Mouse (Mus musculus) stomach, postnatal 0 days (tissue): Measurements from ENCODE around the gene Trpm3.

Source experiments
- CTCF ChIP-seq: IDR thresholded peaks from 2 replicates; pipeline ENCODE4 v1.5.1; 2016; ENCODE audit warnings: antibody characterized with exemption, low read depth, mild to moderate bottlenecking, moderate library complexity
- EP300 ChIP-seq: optimal IDR thresholded peaks from 2 replicates; pipeline ENCODE3; 2016; ENCODE audit warnings: antibody characterized with exemption

DNA sequence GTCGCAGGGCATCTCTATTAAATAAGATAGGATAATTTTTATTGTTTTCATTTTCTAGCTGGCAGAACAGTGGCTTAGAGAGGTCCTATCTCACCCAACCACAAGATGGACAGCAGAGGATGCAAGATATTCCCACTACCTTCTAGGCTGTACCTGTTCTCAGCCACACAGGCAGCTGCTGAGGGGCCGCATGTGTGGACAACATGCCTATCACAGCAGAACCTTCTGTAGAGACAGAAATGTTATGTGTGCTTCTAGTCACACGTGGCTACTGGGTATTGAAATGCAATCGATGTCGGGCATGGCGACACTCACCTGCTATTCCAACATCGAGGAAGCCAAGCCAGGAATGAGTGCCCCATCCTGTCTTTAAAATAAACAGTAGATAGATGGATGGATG is 744.3 kb downstream of the Trpm3 start:
- TF ChIP-seq EP300, result no peak
- no peak for TF ChIP-seq CTCF
